Mouse (Mus musculus) megakaryocyte, embryonic 14.5 days (primary cell): ENCODE data around the gene Odf3.

ENCODE experiments used
- FLI1 ChIP-seq: IDR thresholded peaks from 2 replicates; pipeline ENCODE4 v1.6.1; 2012; ENCODE audit warnings: low read length, inconsistent platforms, mixed read lengths
- GATA1 ChIP-seq: IDR thresholded peaks from 3 replicates; pipeline ENCODE4 v1.6.1; 2012; ENCODE audit warnings: mixed read lengths, low read length, inconsistent platforms, borderline replicate concordance

DNA sequence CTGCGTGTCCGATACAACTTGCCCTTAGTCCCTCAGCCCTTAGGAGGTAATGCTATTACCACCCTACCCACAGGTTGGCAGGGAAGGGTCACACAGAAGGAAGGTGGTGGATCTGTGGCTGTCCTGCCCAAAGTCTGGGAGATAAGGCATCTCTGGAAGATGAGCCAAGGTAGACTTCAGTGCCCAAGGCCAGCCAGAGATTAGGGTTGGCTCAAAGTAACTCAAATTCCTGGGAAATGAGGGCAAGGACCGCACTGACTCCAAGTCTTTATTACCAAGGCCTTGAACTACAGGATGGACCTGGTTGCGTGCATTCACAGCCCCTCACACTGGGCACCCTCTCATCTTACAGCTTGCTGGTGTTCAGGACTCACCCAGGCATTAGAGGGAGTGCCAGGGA, 4.3 kb downstream of the Odf3 start:
- TF ChIP-seq GATA1: no peak
- no peak for TF ChIP-seq FLI1
